Mouse (Mus musculus) limb, embryonic 10.5 days (tissue): ENCODE results near the gene Ccdc9. TPM values are rescaled to one million over a fixed set of nuclear protein-coding genes. Genes with fewer than 3 reads are reported as not detected.

Experiments
- DNase-seq: peaks from one replicate; pipeline ENCODE4 v3.0.0-alpha.2; 2017; ENCODE audit warnings: low spot score
- H3K27ac ChIP-seq: fragments of 300-500 bp; sonication (generic); 2 replicates; pipeline ENCODE4 v1.5.1; 2016; ENCODE audit warnings: mild to moderate bottlenecking
- H3K27me3 ChIP-seq: fragments of 300-500 bp; sonication (generic); 2 replicates; pipeline ENCODE4 v1.6.1; 2016; ENCODE audit warnings: low read depth, mild to moderate bottlenecking; ENCODE audit not compliant: poor library complexity, severe bottlenecking
- H3K36me3 ChIP-seq: fragments of 300-500 bp; sonication (generic); 2 replicates; pipeline ENCODE4 v1.6.1; 2016; ENCODE audit warnings: mild to moderate bottlenecking, moderate library complexity
- H3K4me1 ChIP-seq: fragments of 300-500 bp; sonication (generic); 2 replicates; pipeline ENCODE4 v1.6.1; 2016
- H3K4me3 ChIP-seq: fragments of 300-500 bp; sonication (generic); 2 replicates; pipeline ENCODE4 v1.5.1; 2016; ENCODE audit warnings: mild to moderate bottlenecking, moderate library complexity
- H3K9me3 ChIP-seq: fragments of 300-500 bp; sonication (generic); replicated peaks from 2 replicates; pipeline ENCODE4 v1.6.1; 2016; ENCODE audit warnings: mild to moderate bottlenecking
- WGBS: fragments of 180-500 bp; shearing (Covaris S2); methylation state at CpG from one replicate; pipeline ENCODE4 v1.1.7; 2016; 5-methylcytosine and 5-hydroxymethylcytosine counted together
- polyA plus RNA-seq: library from polyadenylated mRNA; unstranded; fragments of >200 nt; fragmentation: Nextera tagmentation; extraction: Ambion mirVana; gene quantifications from 2 replicates; pipeline ENCODE4 v1.2.1, GENCODE M21; 2016

Gene Ccdc9
- polyA plus RNA-seq, result 36.3 and 36.8 TPM in 2 replicates

- Histone ChIP-seq H3K27ac (peak within 1 kb of the TSS; percentile 96), H3K27me3 (no peaks in the 10 kb centered on the region), H3K36me3 (peaks cover 31% of the 10 kb centered on the region), H3K4me3 (peak within 1 kb of the TSS; percentile 67), H3K4me1 (peaks cover 16% of the 10 kb centered on the region), H3K9me3 (no peaks in the 10 kb centered on the region)
- peak; percentile 99 for DNase-seq
- under 1% methylated on average over 70 of the region's 70 CpGs for WGBS
Measured at GRCm38 (mm10) chr7:16286026-16286961, at the start of gene Ccdc9. Gene Ccdc9 (minus strand): TSS chr7:16286795.

- Histone ChIP-seq H3K36me3 (peaks cover 98% of the 10 kb centered on the region), H3K4me3 (no peak overlapping the region), H3K9me3 (no peaks in the 10 kb centered on the region), H3K27me3 (no peaks in the 10 kb centered on the region), H3K4me1 (peaks cover 4% of the 10 kb centered on the region; the same call in 1 of the 2 replicates), H3K27ac (no peak overlapping the region)
- no peak for DNase-seq
- WGBS, result 79% methylated on average over 3 of the region's 3 CpGs
Measured at GRCm38 (mm10) chr7:16329146-16329545, 42.6 kb upstream of the Ccdc9 start.

GRCm38 (mm10) chr7:16326607-16326971 is 40.0 kb upstream of the Ccdc9 start:
- Histone ChIP-seq H3K27me3 (no peaks in the 10 kb centered on the region), H3K36me3 (peaks cover 80% of the 10 kb centered on the region), H3K27ac (no peak overlapping the region), H3K9me3 (no peaks in the 10 kb centered on the region), H3K4me1 (peaks cover 6% of the 10 kb centered on the region; the same call in 1 of the 2 replicates), H3K4me3 (no peak overlapping the region)
- WGBS, result 87% methylated on average over 2 of the region's 2 CpGs
- no peak for DNase-seq

- Histone ChIP-seq H3K27me3 (no peaks in the 10 kb centered on the region), H3K27ac (0 out of 2 replicates have a peak overlapping the region, but pooled peaks have one; percentile 32), H3K36me3 (peaks cover 75% of the 10 kb centered on the region), H3K4me1 (peaks cover 8% of the 10 kb centered on the region; the same call in 1 of the 2 replicates), H3K4me3 (no peak overlapping the region), H3K9me3 (no peaks in the 10 kb centered on the region)
- 42% methylated on average over 8 of the region's 8 CpGs for WGBS
- peak; percentile 53 for DNase-seq
Measured at GRCm38 (mm10) chr7:16325920-16326606, 39.5 kb upstream of the Ccdc9 start.

- peaks cover 8% of the 10 kb centered on the region; the same call in 1 of the 2 replicates for H3K4me1 ChIP-seq
- DNase-seq, result no peak
- peaks cover 70% of the 10 kb centered on the region for H3K36me3 ChIP-seq
- no peak overlapping the region for H3K4me3 ChIP-seq
- no peak overlapping the region for H3K27ac ChIP-seq
- H3K9me3 ChIP-seq, result no peaks in the 10 kb centered on the region
- WGBS, result 89% methylated on average over 7 of the region's 7 CpGs
- no peaks in the 10 kb centered on the region for H3K27me3 ChIP-seq
Measured at GRCm38 (mm10) chr7:16324661-16325060, 38.1 kb upstream of the Ccdc9 start.

GRCm38 (mm10) chr7:16320479-16320878 is 33.9 kb upstream of the Ccdc9 start:
- no peak overlapping the region for H3K4me3 ChIP-seq
- H3K9me3 ChIP-seq, result no peaks in the 10 kb centered on the region
- no peak overlapping the region for H3K27ac ChIP-seq
- 86% methylated on average over 6 of the region's 6 CpGs for WGBS
- H3K36me3 ChIP-seq, result peaks cover 55% of the 10 kb centered on the region
- 0 out of 2 replicates have a peak, but pooled peaks cover 7% of the 10 kb centered on the region for H3K4me1 ChIP-seq
- no peak for DNase-seq
- H3K27me3 ChIP-seq, result no peaks in the 10 kb centered on the region

- no peaks in the 10 kb centered on the region for H3K27me3 ChIP-seq
Measured at GRCm38 (mm10) chr7:16319216-16319615, 32.6 kb upstream of the Ccdc9 start.

GRCm38 (mm10) chr7:16317094-16317493 is 30.5 kb upstream of the Ccdc9 start:
- Histone ChIP-seq H3K4me1 (peaks cover 40% of the 10 kb centered on the region), H3K27me3 (no peaks in the 10 kb centered on the region), H3K9me3 (no peaks in the 10 kb centered on the region), H3K27ac (no peak overlapping the region), H3K4me3 (no peak overlapping the region), H3K36me3 (peaks cover 34% of the 10 kb centered on the region)
- WGBS, result 87% methylated on average over 14 of the region's 14 CpGs
- DNase-seq, result no peak

More at GRCm38 (mm10) chr7:16319216-16319615, 32.6 kb upstream of the Ccdc9 start:
- no peak for DNase-seq
- Histone ChIP-seq H3K36me3 (peaks cover 42% of the 10 kb centered on the region), H3K4me3 (no peak overlapping the region), H3K4me1 (peaks cover 18% of the 10 kb centered on the region), H3K9me3 (no peaks in the 10 kb centered on the region), H3K27ac (no peak overlapping the region)
- WGBS, result 94% methylated on average over 4 of the region's 4 CpGs

GRCm38 (mm10) chr7:16315222-16315759 is 28.7 kb upstream of the Ccdc9 start:
- Histone ChIP-seq H3K9me3 (no peaks in the 10 kb centered on the region), H3K27me3 (no peaks in the 10 kb centered on the region), H3K27ac (no peak overlapping the region), H3K36me3 (peaks cover 30% of the 10 kb centered on the region), H3K4me1 (peaks cover 54% of the 10 kb centered on the region), H3K4me3 (no peak overlapping the region)
- no peak for DNase-seq
- 70% methylated on average over 4 of the region's 4 CpGs for WGBS

GRCm38 (mm10) chr7:16314221-16314775 is 27.7 kb upstream of the Ccdc9 start:
- no peaks in the 10 kb centered on the region for H3K27me3 ChIP-seq
- no peaks in the 10 kb centered on the region for H3K9me3 ChIP-seq
- WGBS, result 9% methylated on average over 13 of the region's 13 CpGs
- H3K36me3 ChIP-seq, result peaks cover 23% of the 10 kb centered on the region
- H3K4me3 ChIP-seq, result peak overlapping the region; percentile 78
- no peak for DNase-seq
- H3K4me1 ChIP-seq, result peaks cover 64% of the 10 kb centered on the region
- H3K27ac ChIP-seq, result peak overlapping the region; percentile 95

- no peaks in the 10 kb centered on the region for H3K27me3 ChIP-seq
- peak overlapping the region; percentile 78 for H3K4me3 ChIP-seq
- H3K9me3 ChIP-seq, result no peaks in the 10 kb centered on the region
- peaks cover 70% of the 10 kb centered on the region for H3K4me1 ChIP-seq
- peak overlapping the region; percentile 95 for H3K27ac ChIP-seq
- H3K36me3 ChIP-seq, result peaks cover 22% of the 10 kb centered on the region
- under 1% methylated on average over 56 of the region's 66 CpGs for WGBS
- peak; percentile 87 for DNase-seq
Measured at GRCm38 (mm10) chr7:16313481-16314220, 27.1 kb upstream of the Ccdc9 start.
